Mouse (Mus musculus) cerebellum, adult 11-12 months (tissue): ENCODE results near the gene Slc25a30.
"Not testable (repeated sequence)": the region's sequence is repeated elsewhere in the genome, so short reads cannot be mapped to it uniquely, and the experiment has no call there.

Experiments
- DNase-seq: peaks from one replicate; pipeline ENCODE4 v3.0.0; 2022

The Slc25a30 gene

GRCm38 (mm10) chr14:75790411-75790996 is 3.7 kb upstream of the Slc25a30 start:
- no peak for DNase-seq

DNA sequence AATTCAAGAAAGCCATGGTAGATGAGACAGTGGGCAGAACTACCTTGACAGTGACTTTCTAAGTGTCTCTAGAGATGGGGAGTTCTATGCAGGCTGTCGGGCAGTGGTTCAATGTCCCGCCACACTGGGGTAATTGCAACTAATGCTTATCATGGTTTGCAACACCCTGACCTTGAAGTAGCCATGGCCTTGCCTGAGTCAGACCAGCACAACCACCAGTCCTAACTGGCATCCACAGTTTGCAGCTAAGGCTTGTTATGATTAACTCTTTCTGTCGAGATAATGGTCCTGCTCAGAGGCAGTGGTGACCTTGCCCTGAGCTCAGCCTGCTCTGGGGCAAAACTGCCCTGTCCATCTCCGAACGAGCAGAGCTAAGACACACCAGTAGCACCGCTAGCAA is 2.5 kb upstream of the Slc25a30 start:
- DNase-seq = no peak

DNA sequence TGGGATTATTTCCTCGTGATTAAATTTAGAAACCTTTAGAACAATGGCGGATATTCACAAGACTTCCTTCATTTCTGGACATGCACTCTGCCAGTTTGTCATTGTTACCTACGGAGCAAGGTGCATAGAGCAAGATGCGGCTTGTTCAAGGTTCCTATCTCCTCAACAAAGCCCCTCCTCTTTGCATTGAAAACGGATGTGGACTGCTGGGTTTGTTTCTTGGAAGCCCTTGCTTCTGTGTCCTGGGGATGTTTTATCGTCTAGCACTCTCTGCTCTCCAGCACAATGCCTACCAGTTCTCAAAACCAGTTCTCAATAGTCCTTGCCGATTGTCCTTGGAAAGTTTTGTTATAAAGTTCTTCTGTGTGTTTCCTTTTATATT is 948 bp upstream of the Slc25a30 start:
- no peak for DNase-seq

GRCm38 (mm10) chr14:75786424-75786867 is 391 bp downstream of the Slc25a30 start:
- no peak for DNase-seq

- no peak for DNase-seq
Measured at GRCm38 (mm10) chr14:75779913-75780312, 6.9 kb downstream of the Slc25a30 start.

GRCm38 (mm10) chr14:75776637-75777036 is 10.2 kb downstream of the Slc25a30 start:
- DNase-seq = no peak

DNA sequence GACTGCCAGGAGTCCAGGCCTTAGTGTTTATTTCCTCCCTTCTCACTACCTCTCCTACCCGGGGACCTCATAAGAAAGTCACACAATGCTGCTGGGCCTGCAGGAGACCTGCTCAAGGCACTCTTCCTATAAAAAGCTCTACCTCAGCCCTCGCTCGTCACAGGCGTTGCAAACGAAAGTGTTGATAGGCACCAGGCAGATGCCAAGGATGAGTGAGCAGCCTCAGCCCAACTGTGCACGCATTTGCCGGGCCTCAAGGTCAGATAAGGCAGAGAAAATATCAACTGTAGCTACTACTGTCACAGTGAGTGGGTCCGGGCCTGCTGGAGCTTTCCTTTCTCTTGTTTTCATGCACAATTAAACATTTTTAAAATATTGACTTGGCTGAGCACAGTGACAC is 13.4 kb downstream of the Slc25a30 start:
- DNase-seq = no peak

- not testable (repeated sequence) for DNase-seq
Measured at GRCm38 (mm10) chr14:75772407-75772806, 14.4 kb downstream of the Slc25a30 start.

DNA sequence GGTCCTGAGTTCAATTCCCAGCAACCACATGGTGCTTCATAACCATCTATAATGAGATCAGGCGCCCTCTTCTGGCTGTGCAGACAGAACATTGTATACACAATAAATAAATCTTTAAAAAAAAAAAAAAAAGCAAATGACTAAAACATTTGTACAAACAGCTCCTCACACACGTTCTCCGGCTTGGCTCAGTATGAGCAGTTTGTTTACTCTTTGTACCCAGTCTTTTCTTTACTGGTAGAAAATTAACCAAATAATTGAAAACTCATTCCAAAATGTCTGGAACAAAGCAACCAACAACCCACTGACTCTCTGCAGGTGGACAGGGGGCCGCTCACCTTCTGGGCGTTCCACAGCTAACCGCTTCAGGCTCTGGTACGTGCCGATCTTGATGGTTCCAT is 15.7 kb downstream of the Slc25a30 start:
- no peak for DNase-seq

- DNase-seq = no peak
Measured at GRCm38 (mm10) chr14:75769334-75769733, 17.5 kb downstream of the Slc25a30 start.

DNA sequence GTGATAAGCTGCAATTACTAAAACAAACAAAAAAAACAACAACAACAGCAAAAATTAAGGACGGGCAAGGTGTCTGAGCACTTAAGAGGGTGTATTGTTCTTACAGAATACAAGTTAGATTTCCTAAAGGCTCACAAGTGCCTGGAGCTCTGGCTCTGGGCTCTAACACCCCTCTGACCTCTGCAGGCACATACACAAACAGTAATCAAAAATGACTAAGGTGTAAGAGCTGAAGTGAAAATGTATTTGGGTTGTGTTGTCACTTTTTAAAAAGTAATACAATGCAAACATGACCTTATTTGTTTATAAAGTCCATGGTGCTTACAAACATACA is 18.6 kb downstream of the Slc25a30 start:
- no peak for DNase-seq

DNA sequence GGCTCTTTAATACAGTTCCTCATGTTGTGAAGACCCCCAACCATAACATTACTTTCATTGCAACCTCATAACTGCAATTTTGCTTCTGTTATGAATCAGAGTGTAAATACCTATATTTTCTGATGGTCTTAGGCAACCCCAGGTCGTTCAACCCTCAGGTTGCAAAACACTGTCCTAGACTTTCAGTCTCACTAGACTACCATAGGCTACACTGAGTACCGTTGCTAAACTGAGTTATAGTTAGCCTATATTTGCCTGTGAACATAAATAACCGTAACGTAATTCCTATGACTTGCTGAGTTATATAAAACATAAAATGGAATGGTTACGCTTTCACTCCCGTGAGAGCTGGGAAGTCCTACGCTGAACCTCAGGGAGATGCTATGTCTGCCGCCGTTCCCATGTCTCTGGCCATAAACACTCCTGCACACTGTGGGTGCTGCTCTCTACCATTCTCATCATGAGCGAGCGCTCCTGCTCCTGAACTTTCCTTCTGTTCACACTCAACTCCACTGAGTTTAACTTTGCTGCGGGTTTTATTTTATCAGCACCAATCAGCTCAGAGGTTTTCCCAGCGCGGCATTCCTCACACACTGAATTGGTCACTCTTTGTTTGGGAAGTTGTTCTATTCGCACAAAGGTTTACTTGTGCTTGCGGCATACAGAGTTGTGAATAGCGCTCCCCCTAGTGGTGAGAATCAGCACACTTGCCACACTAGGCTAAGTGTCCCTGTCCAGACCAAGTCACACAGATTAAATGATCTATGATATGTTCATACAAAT is 19.2 kb downstream of the Slc25a30 start:
- peak; percentile 47 for DNase-seq

DNA sequence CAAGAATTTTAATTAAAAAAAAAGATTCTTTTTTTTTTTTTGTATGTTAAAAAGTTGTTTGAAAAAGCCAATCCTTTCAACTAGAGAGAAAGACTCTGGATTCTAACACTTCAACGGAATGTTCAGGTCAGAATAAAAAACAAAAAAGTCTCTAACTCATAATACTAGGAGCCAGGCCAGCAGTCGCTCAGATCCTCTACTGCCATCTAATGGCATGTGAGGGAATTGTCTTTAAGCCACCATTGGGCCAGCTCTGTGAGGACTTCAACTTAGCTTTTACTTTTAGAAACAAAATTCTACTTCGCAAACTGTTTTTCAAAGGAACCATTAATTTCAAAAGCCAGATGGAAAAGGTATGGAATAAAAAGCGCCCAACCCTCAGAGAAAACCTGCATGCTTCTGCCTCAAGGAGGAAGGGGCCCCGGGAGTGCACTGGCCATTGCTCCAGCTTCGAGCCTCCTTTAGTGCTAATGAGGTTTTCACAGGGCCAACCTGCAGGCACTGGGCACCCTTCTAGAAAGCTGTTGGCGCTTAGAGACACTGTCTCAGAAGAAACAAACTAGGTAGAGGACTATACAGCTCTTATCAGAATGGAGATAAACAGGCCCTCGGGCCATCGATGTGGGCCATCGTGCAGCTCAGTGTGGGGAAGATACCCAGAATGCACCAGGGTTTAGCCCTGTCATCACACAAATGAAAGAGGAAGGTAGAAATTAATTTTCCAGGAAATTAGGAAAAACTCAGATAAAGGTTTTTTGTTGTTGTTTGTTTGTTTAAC is 25.6 kb downstream of the Slc25a30 start:
- DNase-seq = no peak

GRCm38 (mm10) chr14:75758401-75758800 is 28.4 kb downstream of the Slc25a30 start:
- DNase-seq = peak; percentile 94

GRCm38 (mm10) chr14:75757821-75758220 is 29.0 kb downstream of the Slc25a30 start:
- DNase-seq = no peak

DNA sequence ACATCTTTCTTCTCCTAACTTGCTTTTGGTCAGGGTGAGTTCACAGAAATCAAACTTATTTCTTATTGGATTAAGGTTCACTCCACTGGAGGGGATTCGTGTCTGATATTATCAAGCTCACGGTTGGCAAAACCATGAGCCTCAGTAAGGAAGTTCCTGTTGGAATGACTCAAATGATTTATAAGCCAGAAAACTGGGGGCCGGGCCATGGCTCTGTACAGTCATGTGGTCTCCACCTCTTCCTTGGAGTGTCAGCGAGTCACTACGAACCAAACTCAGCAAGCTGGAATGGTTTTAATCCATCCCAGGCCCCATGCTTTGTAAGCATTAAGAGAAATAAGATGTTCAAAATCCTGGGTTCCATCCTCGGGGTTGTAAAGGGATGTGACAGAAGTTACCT is 29.9 kb downstream of the Slc25a30 start:
- DNase-seq = no peak

- peak; percentile 97 for DNase-seq
Measured at GRCm38 (mm10) chr14:75753991-75754817, 32.6 kb downstream of the Slc25a30 start, which contains the start of gene Cog3. Gene Cog3, minus strand, starts transcription at chr14:75754517.

- no peak for DNase-seq
Measured at GRCm38 (mm10) chr14:75753206-75753605, 33.6 kb downstream of the Slc25a30 start.

DNA sequence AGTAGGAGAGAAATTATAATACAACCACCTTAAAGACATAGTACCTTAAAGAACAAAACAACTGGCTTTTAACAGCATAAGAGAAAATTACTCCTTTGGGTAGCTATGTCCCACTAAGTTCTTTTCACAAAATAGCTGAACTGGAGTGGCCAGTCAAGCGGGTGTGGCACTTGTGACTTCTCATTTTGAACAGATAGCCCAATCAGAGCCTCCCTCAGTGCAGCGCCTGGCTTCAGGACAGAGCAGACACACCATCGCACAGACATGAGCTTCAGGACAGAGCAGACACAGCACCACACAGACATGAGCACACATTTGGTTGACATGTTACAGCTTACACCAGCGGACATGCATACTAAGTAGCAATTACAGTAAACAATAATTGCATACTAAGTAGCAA is 35.8 kb downstream of the Slc25a30 start:
- DNase-seq = no peak

GRCm38 (mm10) chr14:75749123-75749522 is 37.7 kb downstream of the Slc25a30 start:
- DNase-seq = no peak

GRCm38 (mm10) chr14:75747960-75748359 is 38.9 kb downstream of the Slc25a30 start:
- DNase-seq = no peak

GRCm38 (mm10) chr14:75741904-75742303 is 44.9 kb downstream of the Slc25a30 start:
- DNase-seq = no peak

DNA sequence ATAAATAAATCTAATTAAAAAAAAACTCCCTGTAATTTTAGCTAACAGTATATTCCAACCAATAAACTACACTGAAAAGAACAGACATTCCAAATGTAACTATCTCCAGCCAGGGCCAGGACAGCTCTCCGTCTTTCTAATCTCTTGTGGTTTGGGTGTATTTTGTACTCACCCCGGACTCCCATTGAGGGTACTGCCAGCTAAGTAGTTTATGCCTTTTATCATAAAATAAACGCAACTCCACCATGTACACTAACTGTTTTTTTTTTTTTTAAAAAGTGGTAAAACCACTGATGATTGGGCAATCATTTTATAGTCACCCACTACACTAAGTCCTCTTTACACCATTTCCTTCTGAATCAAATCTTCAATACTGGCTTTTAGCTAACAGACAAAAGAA is 51.2 kb downstream of the Slc25a30 start:
- DNase-seq = no peak
